Mouse (Mus musculus) right cerebral cortex, adult 18-20 months (tissue): ENCODE results near the gene Gpn2.

ENCODE experiments used
- DNase-seq: peaks from one replicate; pipeline ENCODE4 v3.0.0; 2022; ENCODE audit warnings: mixed read lengths

Gene Gpn2

DNA sequence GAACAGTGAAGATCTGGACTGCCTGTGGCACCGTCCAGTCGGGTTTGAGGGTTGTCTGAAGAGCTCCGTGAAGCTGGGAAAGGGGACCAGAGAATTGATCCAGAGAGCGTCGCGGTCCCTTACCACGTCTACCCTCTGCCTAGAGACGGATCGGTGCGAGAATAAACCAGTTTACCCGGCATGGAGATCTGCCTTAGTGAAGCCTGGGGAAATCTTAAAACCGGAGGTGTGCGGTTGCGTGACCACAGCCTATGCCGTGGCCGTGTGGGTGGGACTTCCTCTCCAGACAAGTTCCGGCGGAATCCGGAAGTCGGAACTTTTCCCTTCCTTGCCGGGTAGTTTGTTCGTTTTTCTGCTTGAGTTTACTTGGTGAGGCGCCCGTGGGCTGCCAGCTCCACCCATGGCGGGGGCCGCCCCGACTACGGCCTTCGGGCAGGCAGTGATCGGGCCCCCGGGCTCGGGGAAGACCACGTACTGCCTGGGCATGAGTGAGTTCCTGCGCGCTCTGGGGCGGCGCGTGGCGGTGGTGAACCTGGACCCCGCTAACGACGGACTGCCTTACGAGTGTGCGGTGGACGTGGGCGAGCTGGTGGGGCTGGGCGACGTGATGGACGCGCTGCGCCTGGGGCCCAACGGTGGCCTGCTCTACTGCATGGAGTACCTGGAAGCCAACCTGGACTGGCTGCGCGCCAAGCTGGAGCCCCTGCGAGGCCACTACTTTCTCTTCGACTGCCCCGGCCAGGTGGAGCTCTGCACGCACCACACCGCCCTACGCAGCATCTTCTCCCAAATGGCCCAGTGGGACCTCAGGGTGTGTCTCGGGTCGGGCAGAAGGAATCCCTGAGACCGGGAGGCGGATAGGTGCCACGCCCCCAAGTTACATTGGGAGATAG lies at the start of gene Gpn2:
Gene Gpn2 (plus strand): TSS at position 304 of the 893 bp plus-strand sequence.
- DNase-seq = peak; percentile 90

DNA sequence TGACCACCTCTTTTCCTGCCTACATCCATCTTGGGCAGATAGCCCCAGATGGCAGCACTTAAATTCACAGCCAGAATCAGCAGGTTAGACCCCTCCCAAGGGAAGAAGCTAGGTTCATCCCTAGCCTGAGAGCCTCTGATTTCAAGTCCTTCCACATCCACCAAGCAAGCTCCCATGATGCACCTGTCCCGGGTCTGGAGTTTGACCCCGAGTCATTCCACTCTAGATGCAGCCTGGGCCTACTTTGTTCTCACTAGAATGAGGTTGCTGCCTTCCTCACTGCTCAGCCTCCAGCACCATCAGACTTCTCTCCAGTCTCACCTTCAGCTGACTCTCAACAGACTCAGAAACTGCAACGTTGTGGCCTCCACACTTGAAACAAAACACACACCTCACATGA lies 48.1 kb upstream of the Gpn2 start:
- no peak for DNase-seq

DNA sequence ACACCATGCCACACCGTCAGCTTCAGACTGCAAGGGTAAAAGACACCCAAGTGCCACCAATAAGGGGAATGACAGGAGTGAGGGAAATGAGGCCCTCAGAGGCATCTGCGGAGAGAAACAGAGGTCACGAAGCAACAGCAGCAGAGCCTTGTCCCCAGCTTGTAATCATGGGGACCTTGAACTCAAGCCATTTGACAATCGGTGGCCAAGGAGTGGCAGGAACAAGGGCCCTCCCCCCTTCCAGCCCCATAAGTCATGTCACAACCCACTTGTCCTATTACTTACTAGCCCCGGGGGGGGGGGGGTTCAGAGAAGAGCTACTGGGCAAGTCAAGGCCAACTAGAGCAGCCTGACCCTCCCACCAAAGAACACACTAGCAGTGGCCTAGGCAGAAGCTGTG lies 47.5 kb upstream of the Gpn2 start:
- no peak for DNase-seq

DNA sequence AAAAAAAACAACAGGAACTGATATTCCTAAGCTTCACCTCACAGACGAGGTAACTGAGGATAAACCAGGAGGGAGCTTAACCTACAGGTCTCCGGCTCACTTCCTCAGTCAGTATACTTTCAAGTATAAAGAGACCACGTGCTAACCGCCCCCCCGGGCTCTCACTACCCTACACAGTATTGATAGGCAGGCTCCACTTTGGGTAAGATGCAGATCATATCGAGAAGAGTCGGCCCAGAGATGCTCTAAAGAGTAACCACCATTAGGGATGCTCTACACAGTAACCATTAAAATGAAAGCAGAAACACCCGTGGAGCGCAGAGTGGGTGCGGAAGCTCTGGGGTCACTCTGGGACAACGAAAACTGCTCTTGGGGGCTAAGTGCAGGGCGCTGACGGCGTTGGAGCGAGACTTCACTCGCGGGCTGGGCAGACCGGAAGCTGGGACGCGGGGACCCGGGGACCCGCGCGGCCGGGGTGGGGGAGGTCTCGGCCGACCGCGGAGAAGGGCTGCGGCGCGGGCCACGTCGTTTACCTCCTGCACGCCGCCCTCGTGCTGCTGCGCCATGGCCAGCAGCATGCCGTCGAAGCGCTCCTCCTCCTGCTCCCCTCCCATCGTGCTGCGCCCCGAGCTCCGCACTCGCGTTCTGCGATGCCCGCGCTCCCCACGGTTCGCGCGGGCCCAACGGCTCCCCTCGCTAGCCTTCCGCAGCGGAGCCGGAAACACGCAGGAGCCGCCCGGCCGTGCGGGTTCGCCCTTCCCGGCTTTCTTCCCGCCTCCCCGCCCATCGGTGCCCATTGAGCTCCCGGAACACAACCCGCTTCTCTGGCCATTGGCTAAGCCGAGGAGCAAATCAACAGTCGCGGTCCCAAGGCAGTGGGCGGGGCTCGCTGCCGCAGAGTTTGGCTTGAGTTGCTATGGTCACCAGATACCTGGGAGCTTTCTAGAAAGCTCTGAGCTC lies 38.6 kb upstream of the Gpn2 start, which contains the start of gene Nudc:
Gene Nudc (minus strand): TSS at position 725 of the 960 bp plus-strand sequence.
- DNase-seq = peak; percentile 98

DNA sequence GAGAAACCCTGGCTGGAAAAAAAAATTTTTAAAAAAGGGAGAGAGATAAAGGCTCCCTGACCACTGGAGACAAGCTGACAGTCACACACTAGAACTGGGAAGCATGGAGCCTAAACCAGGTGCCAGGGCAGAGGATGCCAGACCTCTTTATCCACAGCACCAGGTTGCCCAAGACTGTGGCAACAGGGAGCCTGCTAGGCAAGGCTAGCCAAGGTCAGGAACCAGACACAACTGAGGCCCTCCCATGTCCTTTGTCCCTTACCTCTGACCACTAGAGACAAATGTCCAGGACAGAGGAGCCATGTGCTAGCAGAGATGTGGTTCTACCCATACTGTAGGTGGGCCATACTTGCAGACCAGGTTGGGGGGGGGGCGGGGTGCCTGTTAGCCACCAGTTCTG lies 32.1 kb upstream of the Gpn2 start:
- no peak for DNase-seq

DNA sequence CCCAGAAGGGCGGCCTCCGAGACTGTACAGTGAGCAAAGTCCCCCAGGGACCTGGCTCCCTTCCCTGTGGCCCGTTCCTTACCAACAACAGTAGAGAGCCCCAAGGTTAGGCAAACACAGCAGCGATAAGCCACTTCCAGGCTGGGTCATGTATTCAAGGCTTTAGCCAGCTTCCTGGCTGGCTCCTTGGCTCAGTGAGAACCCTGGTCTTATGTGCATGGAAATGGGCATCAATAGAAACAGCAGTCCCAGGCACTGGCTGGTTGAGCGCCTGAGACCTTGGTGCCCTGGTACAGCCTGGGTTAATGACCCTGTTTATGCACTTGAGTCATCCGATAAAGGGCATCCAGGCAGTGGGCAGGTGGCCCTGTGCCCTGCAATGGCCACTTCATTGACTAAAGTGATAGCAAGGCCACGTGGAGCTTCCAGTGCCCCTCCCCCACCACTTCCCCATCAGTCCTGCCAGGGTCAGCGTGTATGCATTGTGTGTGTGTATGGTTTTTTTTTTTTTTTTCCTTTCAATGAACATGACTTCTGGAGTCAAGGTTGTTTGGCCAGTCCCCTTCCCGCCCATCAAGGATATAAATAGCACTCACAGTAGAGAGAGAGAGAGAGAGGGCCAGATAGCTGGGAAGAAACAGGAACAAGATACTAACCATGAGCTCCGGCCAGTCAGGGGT lies 31.3 kb upstream of the Gpn2 start, which contains the start of gene Nr0b2:
Gene Nr0b2 (plus strand): TSS at position 609 of the 680 bp plus-strand sequence.
- no peak for DNase-seq

DNA sequence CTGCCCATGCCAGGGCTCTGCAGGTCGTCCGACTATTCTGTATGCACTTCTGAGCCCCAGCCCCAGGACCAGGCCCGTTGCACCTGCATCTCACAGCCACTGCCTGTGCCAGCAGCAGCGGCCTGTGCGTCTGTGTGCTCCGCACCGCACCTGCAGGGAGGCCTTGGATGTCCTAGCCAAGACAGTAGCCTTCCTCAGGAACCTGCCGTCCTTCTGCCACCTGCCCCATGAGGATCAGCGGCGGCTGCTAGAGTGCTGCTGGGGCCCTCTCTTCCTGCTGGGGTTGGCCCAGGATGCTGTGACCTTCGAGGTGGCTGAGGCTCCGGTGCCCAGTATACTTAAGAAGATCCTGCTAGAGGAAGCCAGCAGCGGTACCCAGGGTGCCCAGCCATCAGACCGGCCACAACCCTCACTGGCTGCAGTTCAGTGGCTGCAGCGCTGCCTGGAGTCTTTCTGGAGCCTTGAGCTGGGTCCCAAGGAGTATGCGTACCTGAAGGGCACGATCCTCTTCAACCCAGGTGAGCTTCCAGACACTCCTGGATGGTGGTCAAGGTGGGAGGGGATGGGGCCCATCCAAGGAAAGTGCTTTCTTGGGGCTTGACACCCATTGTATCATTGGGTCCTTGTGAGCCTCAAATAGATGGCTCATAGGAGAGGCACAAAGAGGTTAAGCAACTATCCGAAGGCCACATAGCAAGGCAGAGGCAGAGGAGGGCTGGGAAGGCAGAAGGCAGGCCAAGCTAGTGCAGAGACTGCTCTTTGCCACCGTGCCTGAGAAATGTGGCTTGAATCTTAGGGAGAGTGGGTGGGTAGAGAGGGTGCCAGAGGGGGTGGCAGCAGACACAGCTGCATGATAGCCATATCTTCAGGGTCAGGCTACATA lies 30.5 kb upstream of the Gpn2 start:
- DNase-seq = no peak

DNA sequence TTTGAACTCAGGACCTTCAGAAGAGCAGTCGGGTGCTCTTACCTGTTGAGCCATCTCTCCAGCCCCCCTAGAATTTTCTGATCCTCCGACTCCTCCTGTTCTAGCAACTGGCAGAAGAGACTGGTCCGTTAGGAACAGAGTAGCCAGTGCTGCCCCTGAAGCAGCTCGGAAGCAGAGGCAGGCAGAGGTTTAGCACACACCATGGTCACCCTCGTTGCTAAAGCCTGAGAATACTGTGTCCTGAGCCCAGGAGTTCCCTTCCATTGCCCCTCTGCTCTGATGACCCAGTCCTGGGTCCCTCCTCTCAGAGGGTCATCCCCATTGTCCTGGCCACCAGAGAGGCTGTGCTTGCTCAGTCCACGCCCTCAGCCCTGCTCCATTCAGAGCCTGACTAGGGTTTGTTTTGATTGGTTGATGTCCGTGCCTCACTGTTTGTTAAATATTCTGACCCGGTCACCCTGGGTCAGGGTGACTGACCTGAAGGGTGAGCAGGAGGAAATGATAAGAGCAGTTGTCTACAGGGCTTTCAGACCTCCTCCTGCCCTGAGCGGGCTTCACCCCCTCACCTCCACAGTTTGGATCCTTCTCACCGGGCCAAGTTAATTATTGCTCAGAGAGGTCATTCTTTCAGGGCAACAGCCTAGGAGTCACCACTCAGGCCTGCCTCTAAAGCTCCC lies 27.0 kb upstream of the Gpn2 start:
- DNase-seq = no peak

DNA sequence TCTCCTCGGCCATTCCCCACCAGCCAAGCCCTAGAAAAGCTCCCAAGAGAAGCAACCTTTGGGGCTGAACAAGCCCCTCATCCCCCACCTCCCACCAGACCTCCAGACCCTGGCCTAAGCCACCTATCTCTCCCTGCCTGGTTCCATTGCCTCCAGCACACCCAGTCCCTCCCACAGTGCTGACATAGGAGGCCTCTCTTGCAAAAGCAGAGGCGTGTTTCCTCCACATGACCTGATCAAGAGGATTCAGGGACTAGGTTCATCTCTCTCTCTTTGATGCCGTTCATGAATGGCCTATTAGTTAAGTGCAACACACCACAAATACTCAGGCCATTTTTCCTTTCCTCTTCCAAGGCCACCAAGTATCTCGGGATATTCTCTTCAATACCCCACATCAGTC lies 24.3 kb upstream of the Gpn2 start:
- DNase-seq = no peak

DNA sequence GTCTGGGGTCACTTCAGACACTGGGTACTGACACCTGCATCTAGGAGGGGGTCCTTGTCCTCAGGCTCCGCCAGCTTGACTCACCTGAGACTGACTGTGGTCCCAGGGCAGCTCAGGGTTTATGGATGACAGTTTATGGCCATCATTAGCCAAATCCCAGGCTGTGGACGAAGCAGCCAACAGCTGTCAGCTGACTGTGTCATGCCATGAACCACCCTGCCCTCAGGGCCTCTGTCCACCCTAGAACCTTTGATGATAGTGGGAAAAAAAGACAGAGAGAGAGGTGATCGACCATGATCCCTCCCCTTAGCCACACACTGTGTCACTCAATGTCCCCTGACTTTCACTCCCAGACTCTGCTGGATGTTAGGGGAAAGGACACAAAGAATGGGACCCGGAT lies 22.5 kb upstream of the Gpn2 start:
- DNase-seq = no peak

DNA sequence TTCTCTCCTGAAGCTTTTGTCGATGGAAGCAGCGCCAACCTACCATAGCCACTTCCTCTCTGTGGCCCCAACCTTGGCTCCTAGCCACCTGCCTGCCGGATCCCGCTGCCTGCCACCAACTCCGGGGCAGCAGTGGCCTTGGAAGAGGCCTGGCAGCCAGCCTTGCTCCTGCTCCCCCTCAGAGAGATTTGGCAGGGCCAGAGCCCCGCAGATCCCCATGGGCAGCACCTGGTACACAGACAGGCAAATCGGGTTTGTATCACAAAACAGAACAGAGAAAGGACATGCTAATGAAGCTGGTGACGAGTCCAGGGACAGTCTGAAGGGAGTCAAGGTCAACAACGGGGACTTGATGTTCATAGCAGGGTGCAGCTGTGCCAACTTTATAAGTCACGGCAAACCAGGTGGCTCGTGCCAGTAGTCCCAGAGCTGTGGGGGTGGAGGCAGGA lies 21.0 kb upstream of the Gpn2 start:
- no peak for DNase-seq

DNA sequence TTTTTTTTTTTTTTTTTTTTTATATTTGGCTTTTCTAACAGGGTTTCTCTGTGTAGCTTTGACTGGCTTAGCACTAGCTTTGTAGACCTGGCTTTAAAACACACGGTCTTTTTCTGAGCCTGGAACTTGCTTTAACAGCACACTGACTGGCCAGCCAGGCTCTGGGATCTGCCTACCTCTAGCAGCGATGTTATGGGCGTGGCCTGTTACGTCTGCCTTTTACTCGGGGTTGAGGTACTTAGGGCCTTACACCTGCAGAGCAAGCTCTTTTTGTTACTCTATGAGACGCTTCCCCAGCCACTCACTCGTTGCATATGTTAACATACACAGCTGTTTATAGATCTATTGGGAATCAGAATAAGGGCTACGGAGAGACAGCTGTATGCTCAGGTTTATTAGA lies 16.9 kb upstream of the Gpn2 start:
- no peak for DNase-seq

DNA sequence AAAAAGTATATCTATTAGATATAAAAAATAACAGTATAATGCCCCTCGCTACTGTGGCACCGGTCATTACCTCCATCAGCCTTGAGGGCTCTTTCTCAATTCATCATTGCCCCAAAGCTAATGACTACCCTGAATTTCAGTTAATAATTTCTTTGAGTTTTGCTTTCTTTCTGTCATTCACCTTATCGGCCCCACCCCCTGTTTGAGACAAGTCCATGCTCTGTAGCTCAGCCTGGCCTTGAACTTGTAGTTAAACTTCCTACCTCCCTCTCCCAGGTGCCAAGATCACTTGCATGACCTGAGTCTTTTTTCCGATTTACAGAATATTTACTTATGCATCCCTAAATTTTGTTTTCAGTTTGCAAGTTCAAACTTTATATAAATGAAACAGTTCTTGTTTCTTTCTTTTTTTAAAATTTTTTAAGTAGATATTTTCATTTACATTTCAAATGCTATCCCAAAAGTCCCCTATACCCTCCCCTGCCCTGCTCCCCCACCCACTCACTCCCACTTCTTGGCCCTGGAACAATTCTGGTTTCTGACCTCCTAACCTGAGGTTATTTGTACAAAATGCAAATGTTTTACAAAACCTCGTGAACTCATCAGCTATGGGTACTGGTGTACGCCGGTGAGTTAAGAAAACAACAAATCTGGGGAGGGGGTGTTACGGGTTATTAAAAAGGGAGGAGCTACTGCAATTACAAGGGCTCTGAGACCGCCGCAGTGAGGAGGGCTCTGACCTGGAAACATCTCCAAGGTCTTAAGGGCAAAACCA lies 14.7 kb upstream of the Gpn2 start:
- no peak for DNase-seq

DNA sequence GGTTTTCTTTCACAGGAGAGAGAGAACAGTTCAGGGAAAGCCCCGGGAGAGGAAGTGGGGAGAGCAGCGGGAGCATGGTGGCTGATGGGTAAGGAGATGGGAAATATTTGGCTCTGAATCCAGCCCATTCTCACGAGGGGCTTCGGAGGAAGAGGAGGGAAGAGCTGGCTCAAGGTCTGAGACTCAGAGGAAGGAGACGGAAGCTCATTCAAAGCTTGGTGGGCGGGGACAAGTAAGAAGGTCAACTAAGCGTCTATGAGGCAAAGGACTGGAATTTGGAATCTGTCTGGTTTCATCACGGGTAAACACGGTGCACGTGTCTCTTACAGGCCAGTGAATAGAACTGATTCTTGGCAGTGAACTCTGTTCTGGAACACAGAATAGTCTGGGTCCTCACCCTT lies 14.1 kb upstream of the Gpn2 start:
- DNase-seq = no peak

DNA sequence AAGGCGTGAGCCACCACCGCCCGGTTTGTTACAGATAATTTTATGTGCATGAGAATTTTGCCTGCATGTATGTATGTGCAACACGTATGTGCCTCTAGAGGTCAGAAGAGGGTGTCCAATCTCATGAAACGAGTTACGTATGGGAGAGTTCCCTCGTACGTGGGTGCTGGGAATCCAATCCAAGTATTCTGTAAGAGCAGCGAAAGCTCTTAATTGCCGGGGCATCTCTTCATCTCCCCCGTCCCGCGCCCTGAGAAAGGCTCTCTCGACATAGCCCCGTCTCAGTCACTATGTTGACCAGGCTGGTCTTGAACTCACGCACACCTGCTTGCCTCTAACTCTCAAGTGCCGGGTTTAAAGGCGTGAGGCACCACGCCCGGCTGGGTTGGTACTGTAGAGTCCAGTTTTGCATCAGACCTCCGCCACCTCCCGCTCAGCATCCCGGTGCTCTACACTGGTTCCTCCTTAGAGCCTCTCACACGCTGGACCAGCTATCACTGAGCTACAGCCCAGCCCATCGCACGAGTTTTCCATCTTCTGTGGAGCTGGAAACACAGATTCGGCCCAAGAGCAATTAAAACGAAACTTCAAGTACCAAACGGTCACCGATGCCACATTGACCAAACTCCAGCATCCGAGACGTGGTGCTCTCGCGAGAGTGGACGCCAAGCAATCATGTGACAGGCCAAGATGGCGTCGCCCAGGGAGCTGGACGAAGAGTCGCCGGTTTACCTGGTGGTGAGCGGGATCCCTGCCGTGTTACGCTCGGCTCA lies 9.9 kb upstream of the Gpn2 start, which contains the start of gene Gpatch3:
Gene Gpatch3 (plus strand): TSS at position 676 of the 773 bp plus-strand sequence.
- peak; percentile 93 for DNase-seq

DNA sequence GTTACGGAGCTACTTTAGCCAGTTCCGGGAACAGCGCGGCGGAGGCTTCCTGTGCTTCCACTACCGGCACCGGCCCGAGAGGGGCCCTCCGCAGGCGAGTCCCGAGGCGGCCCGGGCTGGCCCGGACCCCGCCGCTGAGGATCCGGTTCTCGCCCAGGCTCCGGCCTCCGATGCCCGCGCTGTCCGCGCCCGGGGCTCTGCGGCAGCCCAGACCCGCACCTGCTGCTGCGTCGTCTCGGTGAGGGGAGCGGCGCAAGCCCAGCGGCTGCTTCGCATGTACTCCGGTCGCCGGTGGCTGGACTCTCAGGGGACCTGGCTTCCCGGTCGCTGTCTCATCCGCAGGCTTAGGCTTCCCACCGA lies 9.3 kb upstream of the Gpn2 start:
- DNase-seq = no peak

DNA sequence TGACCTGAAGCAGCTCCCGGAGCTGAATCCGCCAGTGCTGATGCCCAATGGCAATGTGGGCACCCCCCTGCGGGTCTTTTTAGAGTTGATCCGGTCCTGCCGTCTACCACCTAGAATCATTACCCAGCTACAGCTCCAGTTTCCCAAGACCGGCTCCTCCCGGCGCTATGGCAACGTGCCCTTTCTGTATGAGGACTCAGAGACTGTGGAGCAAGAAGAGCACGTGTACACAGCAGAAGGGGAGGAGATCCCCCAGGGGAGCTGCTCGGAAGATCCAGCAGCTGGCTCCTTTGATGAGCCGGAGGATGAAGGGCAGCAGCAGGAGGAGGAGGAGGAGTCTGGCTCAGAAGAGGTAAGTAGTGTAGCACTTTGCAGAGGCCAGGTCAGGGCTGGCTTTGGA lies 6.2 kb upstream of the Gpn2 start:
- DNase-seq = no peak

DNA sequence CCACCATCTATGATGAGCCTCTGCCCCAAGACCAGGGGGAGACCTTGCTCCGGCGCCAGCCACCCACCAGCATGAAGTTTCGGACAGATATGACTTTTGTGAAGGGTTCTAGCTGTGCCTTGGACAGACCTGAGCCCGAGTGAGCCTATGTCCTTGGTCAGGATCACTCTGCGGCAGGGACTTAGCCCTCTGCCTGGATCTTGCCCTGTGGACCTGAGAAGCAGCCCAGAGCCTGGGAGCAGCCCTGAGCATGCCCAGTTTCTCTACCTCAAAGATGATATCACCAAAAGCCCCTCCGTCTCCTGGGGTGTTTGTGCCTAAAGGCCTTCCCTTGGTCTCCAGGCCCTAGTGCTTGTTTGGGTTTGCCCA lies 488 bp upstream of the Gpn2 start:
- DNase-seq = no peak

DNA sequence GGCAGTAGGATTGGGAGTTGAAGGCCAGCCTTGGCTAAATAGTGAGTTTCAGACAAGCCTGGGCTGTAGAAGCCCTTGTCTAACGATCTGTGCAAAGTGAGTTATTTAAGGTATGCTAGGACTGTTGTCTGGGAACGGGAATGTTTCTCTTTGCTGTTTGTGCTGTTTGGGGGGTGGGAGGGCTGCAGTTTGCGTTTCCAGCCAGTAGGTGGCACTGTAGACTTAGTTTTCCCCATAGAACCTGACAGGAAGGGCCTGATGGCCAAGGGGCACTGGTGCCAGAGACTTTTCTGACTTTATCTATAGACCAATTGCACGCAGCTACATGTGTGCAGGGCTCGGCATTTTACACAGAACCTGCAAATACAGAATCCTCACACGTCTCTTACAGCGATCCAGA lies 8.4 kb downstream of the Gpn2 start:
- peak; percentile 29 for DNase-seq

DNA sequence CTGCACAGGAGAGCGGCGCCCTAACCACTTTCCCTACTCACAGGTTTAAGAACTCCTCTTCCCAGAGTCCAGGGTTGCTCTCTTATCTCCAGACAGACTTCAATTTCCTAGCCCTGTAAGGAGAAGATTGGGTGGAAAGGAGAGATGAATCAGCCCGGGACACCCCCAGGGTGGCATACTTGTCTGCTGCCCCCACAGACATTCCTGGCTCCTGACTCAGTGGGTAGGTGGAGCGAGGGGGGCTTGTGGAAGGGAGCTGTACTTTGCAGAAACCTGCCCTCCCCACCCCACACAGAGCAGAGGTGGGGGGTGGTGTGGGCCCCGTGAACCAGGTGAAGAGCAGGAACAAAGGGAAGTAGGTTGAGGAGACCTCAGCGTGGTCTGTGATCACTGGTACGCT lies 11.4 kb downstream of the Gpn2 start:
- DNase-seq = peak; percentile 55
